Mouse (Mus musculus): ENCODE measurements around the gene Gm20671. TPM values are rescaled to one million over a fixed set of nuclear protein-coding genes. Genes with fewer than 3 reads are reported as not detected.
"Not testable (repeated sequence)": the region's sequence is repeated elsewhere in the genome, so short reads cannot be mapped to it uniquely, and the experiment has no call there.

Gm20671 gene
- 1.3 to 6.0 TPM in 2 of 3 replicates, not detected in the other for total RNA-seq (2017)

- no peak for ATAC-seq (replicated peaks; ENCODE audit: insufficient number of reproducible peaks, low FRiP score, low TSS enrichment, poor library complexity, severe bottlenecking)
These were observed at the start of gene Gm20671 for GRCm38 (mm10) chr5:32827009-32827408. TSS of gene Gm20671 (minus strand) at chr5:32827109.

GRCm38 (mm10) chr5:32872346-32872745 lies 45.4 kb upstream of the Gm20671 start:
- no peak for ATAC-seq (replicated peaks; ENCODE audit: insufficient number of reproducible peaks, low FRiP score, low TSS enrichment, poor library complexity, severe bottlenecking)

- no peak for ATAC-seq (replicated peaks; ENCODE audit: insufficient number of reproducible peaks, low FRiP score, low TSS enrichment, poor library complexity, severe bottlenecking)
These were observed 42.6 kb upstream of the Gm20671 start for GRCm38 (mm10) chr5:32869389-32870024.

- peak; percentile 92 for ATAC-seq (replicated peaks; ENCODE audit: insufficient number of reproducible peaks, low FRiP score, low TSS enrichment, poor library complexity, severe bottlenecking)
These were observed 36.6 kb upstream of the Gm20671 start, which contains the start of gene Depdc5 for GRCm38 (mm10) chr5:32863253-32864228. TSS of gene Depdc5 (plus strand) at chr5:32863701.

- ATAC-seq (replicated peaks; ENCODE audit: insufficient number of reproducible peaks, low FRiP score, low TSS enrichment, poor library complexity, severe bottlenecking), result no peak
These were observed 35.7 kb upstream of the Gm20671 start for GRCm38 (mm10) chr5:32862469-32863132.

- no peak for ATAC-seq (replicated peaks; ENCODE audit: insufficient number of reproducible peaks, low FRiP score, low TSS enrichment, poor library complexity, severe bottlenecking)
These were observed 34.2 kb upstream of the Gm20671 start for GRCm38 (mm10) chr5:32861082-32861481.

- ATAC-seq (replicated peaks; ENCODE audit: insufficient number of reproducible peaks, low FRiP score, low TSS enrichment, poor library complexity, severe bottlenecking), result no peak
These were observed 30.9 kb upstream of the Gm20671 start for GRCm38 (mm10) chr5:32857781-32858220.

- ATAC-seq (replicated peaks; ENCODE audit: insufficient number of reproducible peaks, low FRiP score, low TSS enrichment, poor library complexity, severe bottlenecking), result not testable (repeated sequence)
These were observed 28.4 kb upstream of the Gm20671 start for GRCm38 (mm10) chr5:32855274-32855673.

- no peak for ATAC-seq (replicated peaks; ENCODE audit: insufficient number of reproducible peaks, low FRiP score, low TSS enrichment, poor library complexity, severe bottlenecking)
These were observed 27.9 kb upstream of the Gm20671 start for GRCm38 (mm10) chr5:32854818-32855217.

- ATAC-seq (replicated peaks; ENCODE audit: insufficient number of reproducible peaks, low FRiP score, low TSS enrichment, poor library complexity, severe bottlenecking), result peak; percentile 97
These were observed 27.0 kb upstream of the Gm20671 start, which contains the start of gene Prr14l for GRCm38 (mm10) chr5:32853731-32854507. TSS of gene Prr14l (minus strand) at chr5:32854256.

- no peak for ATAC-seq (replicated peaks; ENCODE audit: insufficient number of reproducible peaks, low FRiP score, low TSS enrichment, poor library complexity, severe bottlenecking)
These were observed 25.1 kb upstream of the Gm20671 start for GRCm38 (mm10) chr5:32852026-32852425.

GRCm38 (mm10) chr5:32849580-32849979 lies 22.7 kb upstream of the Gm20671 start:
- ATAC-seq (replicated peaks; ENCODE audit: insufficient number of reproducible peaks, low FRiP score, low TSS enrichment, poor library complexity, severe bottlenecking), result not testable (repeated sequence)

GRCm38 (mm10) chr5:32849178-32849577 lies 22.3 kb upstream of the Gm20671 start:
- no peak for ATAC-seq (replicated peaks; ENCODE audit: insufficient number of reproducible peaks, low FRiP score, low TSS enrichment, poor library complexity, severe bottlenecking)

- ATAC-seq (replicated peaks; ENCODE audit: insufficient number of reproducible peaks, low FRiP score, low TSS enrichment, poor library complexity, severe bottlenecking), result no peak
These were observed 13.1 kb upstream of the Gm20671 start for GRCm38 (mm10) chr5:32840029-32840428.

GRCm38 (mm10) chr5:32836976-32837375 lies 10.1 kb upstream of the Gm20671 start:
- no peak for ATAC-seq (replicated peaks; ENCODE audit: insufficient number of reproducible peaks, low FRiP score, low TSS enrichment, poor library complexity, severe bottlenecking)

GRCm38 (mm10) chr5:32834497-32834896 lies 7.6 kb upstream of the Gm20671 start:
- no peak for ATAC-seq (replicated peaks; ENCODE audit: insufficient number of reproducible peaks, low FRiP score, low TSS enrichment, poor library complexity, severe bottlenecking)

GRCm38 (mm10) chr5:32830054-32830453 lies 3.1 kb upstream of the Gm20671 start:
- no peak for ATAC-seq (replicated peaks; ENCODE audit: insufficient number of reproducible peaks, low FRiP score, low TSS enrichment, poor library complexity, severe bottlenecking)

GRCm38 (mm10) chr5:32828766-32829165 lies 1.9 kb upstream of the Gm20671 start:
- not testable (repeated sequence) for ATAC-seq (replicated peaks; ENCODE audit: insufficient number of reproducible peaks, low FRiP score, low TSS enrichment, poor library complexity, severe bottlenecking)
